Mouse (Mus musculus): ENCODE results near the gene Frmd5.

The Frmd5 gene

DNA sequence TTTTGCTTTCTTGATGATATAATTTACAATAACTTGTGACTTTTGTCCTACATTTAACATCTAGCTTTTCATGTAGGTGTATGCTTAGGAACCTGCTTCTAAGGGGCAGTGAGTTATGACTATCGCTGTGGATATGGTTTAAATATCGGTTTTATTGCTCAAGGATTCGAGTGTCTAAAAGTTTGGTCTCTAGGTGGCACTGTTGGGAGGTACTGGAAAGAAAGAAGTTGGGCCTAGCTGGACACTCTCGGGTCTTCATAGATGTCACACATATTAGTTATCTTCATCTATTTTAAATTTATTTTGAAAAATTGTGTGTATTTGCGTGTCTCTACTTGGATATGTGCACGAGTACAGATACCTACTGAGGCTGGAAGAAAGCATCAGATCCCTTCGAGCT, 127.2 kb downstream of the Frmd5 start:
- no peak for DNase-seq

DNA sequence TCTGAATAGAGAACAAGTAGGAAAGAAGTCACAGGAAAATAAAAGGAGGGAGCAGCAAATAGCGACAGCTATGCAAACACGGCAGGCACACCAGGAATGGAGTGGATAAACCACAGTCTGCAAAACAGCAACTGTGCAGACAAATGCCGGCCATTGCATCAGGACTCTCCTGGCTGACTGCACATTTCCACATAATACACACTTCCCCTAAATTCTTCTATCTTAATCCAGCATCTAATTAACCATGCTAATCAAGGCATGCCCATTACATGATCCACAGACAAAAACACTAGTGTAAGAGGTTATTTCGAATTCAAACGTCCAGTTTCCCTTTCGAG, 129.3 kb downstream of the Frmd5 start:
- no peak for DNase-seq

DNA sequence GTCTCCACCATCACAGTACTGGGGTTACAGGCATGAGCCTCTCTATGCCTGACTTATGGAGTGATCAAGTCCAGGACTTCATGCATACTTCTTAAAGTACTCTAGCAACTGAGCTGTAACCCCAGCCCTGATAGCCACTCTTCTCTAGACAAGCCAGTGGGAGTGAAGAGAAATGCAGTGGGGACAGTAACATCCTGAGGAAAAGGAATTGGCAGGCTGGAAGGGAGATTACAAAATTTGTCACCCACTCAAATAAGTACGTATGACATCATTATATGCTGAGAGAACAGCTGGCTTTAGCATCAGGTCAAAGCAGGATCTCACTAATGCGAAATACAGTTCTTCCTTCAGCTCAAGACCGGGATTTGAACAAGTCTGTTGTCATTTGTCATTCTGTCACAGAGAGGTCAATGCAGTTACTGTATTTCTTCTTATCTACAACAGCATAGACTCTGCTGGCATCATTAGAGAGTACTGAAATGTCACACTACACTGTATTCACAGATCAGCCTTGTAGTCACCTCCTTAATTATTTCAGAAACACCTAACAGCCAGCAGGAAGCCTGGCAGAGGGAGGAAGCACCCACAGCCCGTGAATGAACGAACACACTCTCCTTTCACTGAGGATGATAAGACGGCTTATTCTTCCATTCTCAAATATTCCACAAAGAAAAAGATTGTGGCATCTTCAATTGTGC, 129.8 kb downstream of the Frmd5 start:
- DNase-seq, result no peak

DNA sequence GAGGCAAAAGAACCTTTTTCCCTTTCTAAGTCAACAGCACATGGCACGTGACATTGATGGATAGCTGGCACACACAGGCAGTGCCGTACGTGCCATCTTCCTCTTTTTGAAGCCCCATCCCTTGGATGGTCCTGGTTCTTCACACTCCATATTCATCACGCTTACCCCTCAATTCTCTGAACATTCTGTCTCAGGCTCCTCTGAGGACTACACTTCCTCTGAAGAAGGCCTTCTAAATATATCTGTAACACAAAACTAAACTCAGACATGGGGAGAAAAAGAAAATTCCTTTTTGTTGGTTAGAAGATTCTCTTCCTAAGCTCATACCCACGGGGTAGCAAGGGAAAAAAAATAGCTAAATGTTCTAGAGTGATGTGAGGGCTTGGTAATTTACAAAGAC, 131.0 kb downstream of the Frmd5 start:
- DNase-seq, result no peak

DNA sequence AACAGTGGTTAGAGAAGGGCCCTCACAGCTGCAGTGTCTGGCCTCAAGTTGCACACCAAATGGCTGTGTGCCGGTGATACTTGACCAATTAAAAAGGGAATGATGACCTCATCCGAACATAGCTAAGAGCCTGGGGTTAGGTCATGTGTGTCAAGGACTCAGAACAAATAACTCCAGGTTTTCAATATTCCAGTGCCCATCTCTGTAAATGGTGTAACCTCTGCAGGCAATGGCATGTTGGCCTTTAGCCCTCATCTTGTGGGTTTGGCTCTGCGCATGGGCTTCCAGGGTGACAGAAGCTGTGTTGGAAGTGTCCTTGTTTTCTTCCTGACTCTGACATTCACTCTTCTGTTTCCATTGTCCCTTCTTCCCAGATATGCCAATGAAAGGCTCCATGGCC, 131.8 kb downstream of the Frmd5 start:
- DNase-seq, result no peak

DNA sequence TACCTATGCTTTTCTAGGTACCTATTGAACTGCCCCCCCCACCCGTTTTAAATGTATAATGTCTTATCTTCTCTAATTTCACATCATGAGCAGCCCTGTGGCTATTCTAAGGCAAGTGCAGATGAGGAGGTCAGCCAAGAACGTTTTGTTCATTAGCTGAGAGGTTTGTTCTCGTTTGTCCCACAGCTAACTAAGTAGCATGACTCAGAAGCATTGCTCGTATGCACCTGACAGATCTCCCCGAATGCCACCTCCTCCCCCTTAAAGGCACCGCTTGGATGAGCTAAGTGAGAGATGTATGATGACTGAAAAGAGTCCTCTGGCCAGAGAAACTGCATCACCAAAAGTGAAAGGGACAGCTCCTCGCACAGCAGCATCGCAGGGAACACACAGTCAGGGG, 132.7 kb downstream of the Frmd5 start:
- DNase-seq, result no peak

DNA sequence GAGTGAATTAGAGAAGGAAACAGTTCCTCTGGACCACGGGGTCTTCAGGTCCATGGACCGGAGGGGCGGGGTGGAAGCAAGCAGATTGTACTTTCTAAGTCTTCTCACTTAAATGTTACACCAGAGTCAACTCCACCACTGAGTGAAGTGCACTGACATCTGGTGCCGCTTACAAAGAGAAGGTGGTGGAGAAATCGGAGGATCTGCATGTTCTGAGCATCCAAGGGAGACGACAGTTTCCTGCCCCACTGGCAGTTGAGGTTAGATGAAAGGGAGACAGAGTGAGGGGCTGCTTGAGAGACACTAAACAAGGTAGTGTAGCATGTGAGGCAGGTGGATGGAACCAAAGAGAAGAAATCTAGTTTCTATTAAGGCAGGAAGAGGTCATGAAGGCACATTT, 137.0 kb downstream of the Frmd5 start:
- peak; percentile 23 to 57 for DNase-seq

DNA sequence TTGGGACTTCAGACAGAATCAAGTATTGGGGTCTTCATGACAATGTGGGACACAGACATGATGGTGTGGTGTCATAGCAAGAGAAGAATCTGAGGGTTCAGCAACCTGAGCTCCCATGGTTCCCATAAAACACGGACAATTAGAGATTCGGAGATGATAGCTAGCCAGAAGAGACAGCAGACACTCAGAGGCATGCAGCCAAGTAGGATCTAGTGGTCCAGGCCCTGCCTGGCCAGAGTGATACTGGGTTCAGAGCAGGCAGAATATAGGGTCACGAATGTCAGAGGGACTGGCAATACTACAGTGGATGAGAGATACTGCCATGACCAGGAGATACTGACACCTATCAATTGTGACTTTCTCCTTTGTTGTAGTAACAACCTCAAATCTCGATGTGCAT, 138.6 kb downstream of the Frmd5 start:
- DNase-seq, result no peak

DNA sequence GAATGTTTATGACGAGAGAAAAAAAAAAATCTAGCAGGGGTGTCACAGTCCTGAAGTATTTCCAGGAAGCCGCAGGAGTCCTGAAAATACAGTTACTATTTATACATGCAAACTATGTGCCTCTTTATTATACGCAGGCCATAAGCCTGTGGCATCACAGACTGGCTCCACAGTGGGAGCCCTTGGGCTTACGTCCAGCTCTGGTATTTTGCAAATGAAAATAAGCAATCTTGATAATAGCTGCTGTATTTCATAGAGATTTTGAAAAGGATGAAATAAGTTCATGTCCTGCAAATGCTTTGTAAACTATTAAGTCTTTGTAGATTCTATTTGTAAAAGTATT, 145.8 kb downstream of the Frmd5 start:
- DNase-seq, result no peak

DNA sequence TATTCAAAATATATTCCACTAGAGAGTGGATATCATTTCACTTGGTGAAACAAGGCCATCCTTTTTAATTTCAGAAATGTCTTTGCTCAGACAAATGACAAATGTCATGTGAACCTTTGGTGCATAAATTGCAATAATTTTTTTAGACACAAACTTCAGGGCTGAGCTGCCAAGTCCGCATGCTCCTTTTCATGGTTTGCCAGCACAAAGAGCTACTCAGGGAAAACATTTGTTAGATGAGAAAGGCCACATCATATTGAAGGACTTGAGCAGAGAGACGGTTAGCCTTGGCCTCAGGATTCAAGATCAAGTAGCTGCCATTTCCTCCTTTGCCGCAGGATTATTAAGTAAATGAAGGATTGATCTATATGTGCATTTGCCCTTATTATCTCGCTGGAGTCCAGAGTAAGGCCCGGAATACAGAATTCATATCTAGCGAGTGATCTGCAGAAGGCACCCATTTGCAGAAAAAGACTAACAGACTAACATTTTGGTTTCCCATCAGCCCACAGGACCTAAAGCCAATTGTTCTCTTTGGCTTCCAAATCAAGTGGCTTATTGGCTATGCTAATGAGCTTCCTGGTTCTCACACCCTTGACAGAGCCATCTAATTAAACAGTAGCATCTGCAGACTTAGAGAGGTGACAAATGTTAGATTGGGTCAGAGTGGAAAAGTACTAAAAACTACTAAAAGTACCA, 146.3 kb downstream of the Frmd5 start:
- DNase-seq, result no peak

DNA sequence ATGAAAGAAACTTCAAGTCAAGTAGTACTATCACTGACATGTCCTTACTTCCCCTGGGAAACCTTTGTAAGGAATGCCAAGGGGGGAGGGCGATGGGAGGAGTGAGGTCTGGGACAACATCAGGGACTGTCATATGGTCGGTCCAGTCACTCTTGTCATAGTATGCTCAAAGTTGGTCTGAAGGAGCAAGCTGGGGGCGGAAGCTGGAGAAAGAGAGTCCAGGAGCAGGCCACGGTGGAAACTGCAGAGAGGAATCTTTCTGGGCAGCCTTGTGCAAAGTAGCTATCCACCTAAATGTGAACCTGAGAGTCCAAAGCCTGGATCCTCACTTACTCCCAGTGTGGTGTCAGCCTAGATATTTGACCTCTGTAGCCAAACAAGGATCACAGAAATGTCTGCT, 147.5 kb downstream of the Frmd5 start:
- no peak for DNase-seq

DNA sequence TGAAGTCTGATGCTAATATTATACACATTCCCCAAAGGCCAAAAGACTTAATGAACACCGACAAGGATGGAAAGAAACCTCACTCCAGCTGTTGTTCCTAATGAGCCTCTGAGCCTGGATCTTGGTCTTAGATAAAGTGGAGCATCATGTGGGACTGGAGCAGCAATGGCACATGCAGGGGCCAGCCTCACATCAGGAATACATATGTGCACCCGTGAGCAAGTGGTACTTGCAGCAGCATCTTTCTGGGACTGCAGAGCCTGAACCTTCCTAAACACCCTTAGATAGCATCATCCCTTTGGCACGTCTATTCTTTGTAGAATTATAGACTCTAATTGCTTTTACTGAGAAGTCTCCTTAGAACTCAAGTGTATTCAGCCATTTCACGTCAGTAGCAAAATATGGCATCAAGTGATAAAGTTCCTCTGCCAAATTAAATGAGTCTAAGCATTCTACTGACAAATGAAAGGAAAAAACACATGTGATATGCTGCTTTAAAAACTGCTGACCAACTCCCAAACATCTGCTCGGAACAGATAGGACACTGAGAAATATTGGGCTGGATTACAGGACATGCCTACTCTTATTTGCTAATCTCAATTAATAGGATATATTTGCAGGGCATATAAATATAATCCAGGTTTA, 148.6 kb downstream of the Frmd5 start:
- DNase-seq, result no peak

DNA sequence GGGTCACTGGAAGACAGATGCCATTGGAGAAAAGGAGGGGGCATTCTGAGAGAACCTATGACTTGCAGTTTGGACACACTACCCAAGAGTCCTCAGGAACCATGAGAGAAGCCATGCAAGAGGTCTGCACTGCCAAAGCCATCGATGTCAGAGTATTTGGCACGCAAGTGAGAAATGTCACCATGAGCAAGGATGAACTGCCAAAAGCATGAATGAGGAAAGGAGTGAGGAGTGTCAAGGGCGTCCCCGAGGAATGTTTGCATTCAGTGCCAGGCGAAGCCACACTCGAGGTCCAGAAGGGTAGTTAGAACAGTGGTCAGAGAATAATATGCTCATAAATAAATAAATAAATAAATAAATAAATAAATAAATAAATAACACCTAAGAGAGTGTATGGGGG, 150.9 kb downstream of the Frmd5 start:
- no peak for DNase-seq

DNA sequence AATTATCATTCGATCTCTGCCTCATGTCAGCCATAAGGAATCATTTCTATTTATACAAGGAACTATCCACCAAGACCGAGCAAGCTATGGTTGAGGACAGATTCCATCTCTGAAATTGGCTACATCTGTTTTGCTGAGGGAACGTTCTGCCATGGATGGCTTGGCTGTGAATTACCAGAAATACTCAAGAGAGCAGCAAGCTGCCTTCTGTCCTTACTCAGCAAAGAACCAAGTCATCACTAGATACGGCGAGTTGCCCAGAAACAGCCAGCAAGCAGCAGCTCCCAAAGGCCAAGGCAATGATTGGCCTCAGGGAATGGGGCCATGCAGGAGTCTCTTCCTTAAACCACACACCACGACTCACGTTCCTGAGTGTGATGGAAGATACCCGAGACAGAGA, 151.8 kb downstream of the Frmd5 start:
- DNase-seq, result no peak

DNA sequence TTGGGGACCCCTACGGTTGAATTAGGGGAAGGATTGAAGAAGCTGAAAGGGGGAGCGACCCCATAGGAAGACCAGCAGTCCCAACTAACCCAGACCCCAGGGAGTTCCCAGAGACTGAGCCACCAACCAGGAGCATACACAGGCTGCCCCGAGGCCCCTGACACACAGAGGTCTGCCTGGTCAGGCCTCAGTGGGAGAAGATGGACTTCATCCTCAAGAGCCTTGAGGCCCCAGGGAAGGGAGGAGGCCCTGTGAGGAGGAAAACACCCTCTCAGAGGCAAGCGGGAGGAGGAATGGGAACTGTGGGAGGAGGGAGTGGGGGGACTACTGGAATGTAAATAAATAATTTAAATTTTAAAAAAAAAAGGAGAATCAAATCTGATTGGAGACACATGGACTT, 160.4 kb downstream of the Frmd5 start:
- DNase-seq, result no peak

DNA sequence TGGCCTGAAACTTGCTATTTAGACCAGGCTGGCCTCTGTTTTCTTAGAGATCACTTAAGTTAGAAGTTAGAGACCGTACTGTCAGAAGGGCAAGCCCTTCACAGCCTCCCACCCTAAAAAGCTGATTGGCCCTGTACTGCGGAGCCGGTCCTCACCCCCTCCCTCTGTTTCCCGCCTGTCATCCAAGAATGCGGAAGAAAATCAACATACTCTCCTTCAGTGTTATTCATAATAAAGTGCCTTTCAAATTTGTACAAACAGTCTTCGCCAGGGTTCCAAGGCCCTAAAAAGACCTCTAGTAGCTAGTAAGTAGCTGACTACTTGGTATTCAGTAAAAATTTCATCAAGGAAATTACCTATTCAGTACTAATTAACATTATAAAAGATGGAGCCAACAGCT, 164.0 kb downstream of the Frmd5 start:
- DNase-seq, result no peak

DNA sequence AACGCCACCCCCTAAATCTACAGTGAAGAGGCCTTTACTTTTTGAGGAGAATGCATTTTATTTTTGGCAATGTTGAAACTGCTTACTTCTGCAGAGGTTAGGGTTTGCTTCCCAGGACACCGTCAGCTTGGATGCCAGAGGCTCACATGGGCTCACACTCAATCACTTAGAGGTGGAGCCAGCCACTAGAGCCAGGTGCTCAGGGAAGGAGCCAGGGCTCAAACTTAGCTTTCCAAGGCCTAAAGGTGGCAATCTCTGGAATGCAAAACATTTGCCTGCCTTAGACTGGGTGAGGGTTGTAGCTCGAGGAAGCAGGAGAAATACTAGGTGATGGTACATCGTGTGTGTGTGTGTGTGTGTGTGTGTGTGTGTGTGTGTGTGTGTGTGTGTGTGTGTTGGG, 174.8 kb downstream of the Frmd5 start:
- no peak for DNase-seq

DNA sequence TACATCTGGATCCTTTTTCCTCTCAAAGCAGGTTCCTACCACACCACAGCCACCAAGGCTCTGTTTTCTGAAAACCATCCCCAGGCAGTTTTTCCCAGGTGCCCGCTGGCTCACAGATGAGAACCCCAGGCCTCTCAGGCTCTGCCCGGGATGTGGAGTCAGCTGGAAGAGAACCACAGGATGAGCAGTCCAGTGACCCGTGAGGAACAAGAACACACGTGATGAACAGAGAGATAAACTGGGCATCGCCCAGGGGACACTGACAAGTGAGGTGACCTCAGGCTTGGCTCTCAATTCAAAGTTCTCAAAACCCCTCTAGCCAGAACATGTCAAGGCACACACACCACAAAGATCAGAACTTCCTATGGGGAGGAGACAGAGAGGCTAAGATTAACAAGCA, 176.6 kb downstream of the Frmd5 start:
- DNase-seq, result no peak

DNA sequence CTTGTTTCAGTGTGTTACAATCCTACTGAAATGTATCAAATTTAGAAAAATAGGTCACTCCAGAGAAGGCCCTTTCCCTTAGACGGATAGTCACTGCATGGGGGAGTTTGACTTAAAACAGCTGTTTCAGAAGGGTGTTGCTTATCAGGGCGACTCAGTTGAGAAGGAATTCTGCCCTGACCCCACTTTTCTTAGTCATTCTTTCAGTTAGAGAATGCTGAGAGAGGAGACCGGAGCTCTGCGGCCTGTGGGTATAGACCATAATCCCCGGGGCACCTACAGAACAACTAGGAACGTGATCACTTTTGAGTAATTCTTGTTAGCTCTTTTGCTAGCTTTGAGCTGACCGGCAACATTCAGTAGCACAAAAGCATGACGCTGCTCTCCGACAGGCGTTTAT, 178.6 kb downstream of the Frmd5 start:
- DNase-seq, result no peak

DNA sequence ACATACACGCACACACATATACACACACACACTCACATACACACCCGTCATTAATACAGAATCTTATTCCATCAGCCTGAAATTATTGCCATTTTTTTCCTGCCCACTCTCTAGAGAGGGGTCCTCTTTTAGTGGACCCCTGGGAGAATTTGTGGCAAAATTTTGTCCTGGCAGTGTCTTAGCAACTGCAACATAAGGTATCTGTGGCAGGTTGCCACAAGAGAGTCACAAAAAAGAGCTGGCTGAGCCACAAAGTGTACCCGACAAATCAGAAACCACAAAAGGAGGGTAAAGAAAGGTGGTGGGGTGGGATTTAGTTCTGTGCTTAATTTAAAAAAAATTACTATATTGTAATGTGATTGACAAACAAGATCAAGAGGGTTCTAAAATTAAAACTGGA, 181.0 kb downstream of the Frmd5 start:
- DNase-seq, result no peak

DNA sequence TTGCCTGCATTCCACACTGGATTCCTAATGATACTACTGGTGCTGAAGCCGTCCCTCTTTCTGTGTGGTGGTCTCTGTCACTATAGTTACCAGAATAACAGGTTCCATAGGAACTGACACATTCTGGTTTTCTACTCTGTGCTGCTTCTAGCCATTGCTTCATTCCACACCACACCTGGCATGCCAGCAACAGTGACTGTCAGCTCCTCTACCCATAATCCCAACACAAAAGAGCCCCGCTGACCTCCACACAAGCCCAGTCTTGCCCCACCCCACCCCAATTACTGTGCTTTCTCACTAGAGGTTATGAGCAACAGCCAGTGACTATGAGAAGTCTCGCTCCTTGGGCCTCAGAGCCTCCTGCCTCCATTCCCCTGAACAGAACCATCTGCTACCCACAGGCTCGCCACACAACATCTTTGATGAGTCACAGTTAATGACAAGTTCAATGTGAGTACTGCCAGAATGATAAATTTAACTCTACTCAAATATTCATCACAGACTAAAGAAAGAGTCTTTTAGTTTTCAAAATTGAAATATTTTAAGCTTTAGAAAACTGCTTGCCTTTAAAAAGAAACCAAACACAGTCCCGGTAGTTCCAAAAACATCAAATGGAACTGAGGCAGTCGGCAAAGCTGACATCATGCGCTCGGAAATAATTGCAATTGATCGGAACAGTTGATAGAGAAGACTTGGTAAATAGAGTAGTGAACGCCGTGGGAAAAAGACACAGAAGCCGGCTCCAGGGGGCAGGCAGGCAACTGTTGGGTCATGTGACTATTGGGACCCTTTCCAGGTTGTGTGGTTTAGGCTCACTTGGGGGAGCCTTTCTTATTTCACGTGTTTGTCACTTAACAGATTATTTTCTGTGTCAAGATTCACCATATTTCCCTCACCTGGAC, 185.4 kb downstream of the Frmd5 start:
- no peak for DNase-seq

DNA sequence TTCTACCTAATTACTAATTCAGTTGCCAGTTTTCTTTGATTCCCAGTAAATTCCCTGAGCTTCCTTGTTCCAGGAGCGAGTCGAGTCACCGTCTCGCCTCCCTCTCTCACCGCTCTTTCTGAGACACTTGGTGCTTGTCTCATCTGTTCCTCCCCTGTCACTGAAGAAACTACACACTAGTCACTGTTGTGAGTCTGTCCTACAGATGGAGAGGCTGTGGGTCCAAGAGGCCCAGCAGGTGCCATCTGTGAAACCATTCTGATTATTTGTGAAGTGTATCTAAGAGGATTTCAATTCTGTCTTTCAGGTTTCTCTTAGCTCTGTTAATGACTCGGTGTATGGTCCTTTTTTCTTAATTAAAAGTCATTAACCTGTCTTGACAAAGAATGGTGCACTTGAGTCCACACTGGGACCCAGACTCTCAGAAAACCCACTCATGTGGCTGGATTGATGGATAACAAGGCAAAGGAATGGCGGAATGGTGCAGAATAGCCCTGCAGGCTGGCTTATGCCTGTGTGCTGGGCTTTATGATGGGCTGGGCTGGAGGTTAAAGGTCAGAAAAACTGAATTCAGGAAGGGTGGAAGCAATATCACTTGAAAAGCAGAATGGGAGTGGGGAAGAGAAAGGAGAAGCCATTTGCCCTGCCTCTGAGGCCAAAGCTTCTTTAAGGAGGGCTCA, 186.2 kb downstream of the Frmd5 start:
- no peak for DNase-seq

DNA sequence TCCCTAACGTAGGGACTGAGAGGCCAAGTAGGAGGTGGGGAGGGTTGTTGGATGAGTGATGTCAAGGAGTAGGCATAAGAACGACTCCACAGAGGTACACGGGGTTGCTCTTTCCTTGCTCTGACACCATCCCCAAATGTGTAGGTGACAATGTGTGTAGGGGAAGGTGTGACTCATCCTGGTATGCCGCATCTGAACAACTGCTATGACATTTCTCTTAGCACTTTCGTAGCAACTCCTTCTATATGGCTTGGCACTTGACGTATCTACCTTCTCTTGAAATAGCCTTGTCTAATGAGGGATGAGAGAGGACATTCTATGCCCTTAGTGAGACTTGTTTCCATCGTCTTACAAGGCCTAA, 191.7 kb downstream of the Frmd5 start:
- DNase-seq, result no peak

Measured in thymus, postnatal 36 days (tissue).